Mouse (Mus musculus) neural tube, embryonic 11.5 days (tissue): ENCODE results near the gene St6galnac4. TPM values are rescaled to one million over a fixed set of nuclear protein-coding genes. Genes with fewer than 3 reads are reported as not detected.

Experiments used
- ATAC-seq: fragments of 200-750 bp; cut with Nextera tagmentation; 2 replicates; pipeline ENCODE4 v1.8.0; 2017; ENCODE audit warnings: moderate number of reproducible peaks, mild to moderate bottlenecking, moderate TSS enrichment, moderate library complexity; ENCODE audit not compliant: insufficient read depth, low FRiP score, low TSS enrichment
- DNase-seq: peaks from one replicate; pipeline ENCODE4 v3.0.0-alpha.2; 2015; ENCODE audit warnings: low spot score
- H3K27ac ChIP-seq: fragments of 300-500 bp; sonication (generic); 2 replicates; pipeline ENCODE4 v1.5.1; 2014; ENCODE audit warnings: low read depth, mild to moderate bottlenecking, low read length
- H3K27me3 ChIP-seq: fragments of 300-500 bp; sonication (generic); 2 replicates; pipeline ENCODE4 v1.6.1; 2014; ENCODE audit warnings: mild to moderate bottlenecking, low read length, mixed read lengths; ENCODE audit not compliant: control insufficient read depth, insufficient read depth
- H3K36me3 ChIP-seq: fragments of 300-500 bp; sonication (generic); 2 replicates; pipeline ENCODE4 v1.6.1; 2014; ENCODE audit warnings: mild to moderate bottlenecking, low read length, moderate library complexity, mixed read lengths; ENCODE audit not compliant: control insufficient read depth, insufficient read depth
- H3K4me1 ChIP-seq: fragments of 300-500 bp; sonication (generic); 2 replicates; pipeline ENCODE4 v1.6.1; 2014; ENCODE audit warnings: low read length, mixed read lengths; ENCODE audit not compliant: control insufficient read depth, insufficient read depth
- H3K4me2 ChIP-seq: fragments of 300-500 bp; sonication (generic); 2 replicates; pipeline ENCODE4 v1.6.1; 2014; ENCODE audit warnings: low read depth, mild to moderate bottlenecking, moderate library complexity
- H3K4me3 ChIP-seq: fragments of 300-500 bp; sonication (generic); 2 replicates; pipeline ENCODE4 v1.5.1; 2014; ENCODE audit warnings: low read depth, low read length
- H3K9ac ChIP-seq: fragments of 300-500 bp; sonication (generic); 2 replicates; pipeline ENCODE4 v1.6.1; 2014; ENCODE audit warnings: mild to moderate bottlenecking, low read length
- H3K9me3 ChIP-seq: fragments of 300-500 bp; sonication (generic); 2 replicates; pipeline ENCODE4 v1.6.1; 2016; ENCODE audit warnings: low read length; ENCODE audit not compliant: control insufficient read depth
- WGBS: fragments of 180-500 bp; shearing (Covaris S2); extraction: QIAGEN DNeasy Blood & Tissue Kit; methylation state at CpG from one replicate; pipeline ENCODE4 v1.1.7; 2014; 5-methylcytosine and 5-hydroxymethylcytosine counted together
- polyA plus RNA-seq: library from polyadenylated mRNA; unstranded; fragments of >200 nt; fragmentation: Nextera tagmentation; extraction: Ambion mirVana; gene quantifications from 2 replicates; pipeline ENCODE4 v1.2.1, GENCODE M21; 2014

The St6galnac4 gene
- polyA plus RNA-seq, 1 experiment from 2014 or later, result 20.9 TPM

DNA sequence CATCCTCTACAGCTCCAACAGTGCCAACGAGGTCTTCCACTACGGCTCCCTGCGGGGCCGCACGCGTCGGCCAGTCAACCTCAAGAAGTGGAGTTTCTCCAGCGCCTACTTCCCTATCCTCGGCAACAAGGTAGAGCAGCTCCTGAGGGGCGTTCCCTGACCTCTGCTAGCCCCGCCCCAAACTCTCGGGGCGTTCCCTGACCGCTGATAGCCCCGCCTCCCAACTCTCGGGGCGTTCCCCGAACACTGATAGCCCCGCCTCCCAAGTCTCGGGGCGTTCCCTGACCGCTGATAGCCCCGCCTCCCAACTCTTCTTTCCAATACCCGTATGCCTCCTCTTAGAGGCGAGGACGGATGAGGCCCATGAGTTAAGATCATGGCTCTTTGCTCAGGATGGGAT is 25.4 kb downstream of the St6galnac4 start:
- no peaks in the 10 kb centered on the region; the same call in 1 of the 2 replicates for H3K27me3 ChIP-seq
- DNase-seq, result no peak
- no peak for ATAC-seq
- no peaks in the 10 kb centered on the region; the same call in 1 of the 2 replicates for H3K36me3 ChIP-seq
- H3K9ac ChIP-seq, result no peak overlapping the region
- H3K4me1 ChIP-seq, result peaks cover 9% of the 10 kb centered on the region
- no peak overlapping the region for H3K4me3 ChIP-seq
- H3K27ac ChIP-seq, result no peak overlapping the region
- no peaks in the 10 kb centered on the region for H3K9me3 ChIP-seq
- H3K4me2 ChIP-seq, result no peak overlapping the region
- WGBS, result 61% methylated on average over 26 of the region's 26 CpGs

DNA sequence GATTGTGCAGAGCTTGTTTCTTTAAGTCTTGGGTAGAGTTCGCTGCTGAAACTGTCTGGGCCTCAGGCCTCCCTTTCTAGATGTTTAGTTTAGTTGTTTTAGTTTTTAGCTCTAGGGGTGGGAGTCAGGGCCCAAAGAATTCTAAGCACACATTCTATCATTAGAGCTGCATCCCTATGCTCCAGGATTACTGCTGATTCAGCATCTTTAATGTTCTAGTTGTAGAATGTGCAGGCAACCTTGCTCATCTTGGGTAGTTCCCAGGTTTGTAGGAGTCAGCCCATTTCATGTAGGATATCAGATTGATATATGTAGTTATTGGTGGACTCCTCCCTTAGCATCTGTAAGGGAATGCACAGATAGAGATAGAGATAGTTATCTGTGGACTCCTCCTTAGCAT is 30.2 kb downstream of the St6galnac4 start:
- DNase-seq (no peak), ATAC-seq (no peak)
- H3K36me3 ChIP-seq, result no peaks in the 10 kb centered on the region; the same call in 1 of the 2 replicates
- no peak overlapping the region for H3K27ac ChIP-seq
- H3K27me3 ChIP-seq, result no peaks in the 10 kb centered on the region
- H3K9ac ChIP-seq, result no peak overlapping the region
- no peaks in the 10 kb centered on the region for H3K9me3 ChIP-seq
- H3K4me2 ChIP-seq, result no peak overlapping the region
- peaks cover 14% of the 10 kb centered on the region for H3K4me1 ChIP-seq
- H3K4me3 ChIP-seq, result no peak overlapping the region
- WGBS, result 92% methylated on average over 1 of the region's 1 CpGs

DNA sequence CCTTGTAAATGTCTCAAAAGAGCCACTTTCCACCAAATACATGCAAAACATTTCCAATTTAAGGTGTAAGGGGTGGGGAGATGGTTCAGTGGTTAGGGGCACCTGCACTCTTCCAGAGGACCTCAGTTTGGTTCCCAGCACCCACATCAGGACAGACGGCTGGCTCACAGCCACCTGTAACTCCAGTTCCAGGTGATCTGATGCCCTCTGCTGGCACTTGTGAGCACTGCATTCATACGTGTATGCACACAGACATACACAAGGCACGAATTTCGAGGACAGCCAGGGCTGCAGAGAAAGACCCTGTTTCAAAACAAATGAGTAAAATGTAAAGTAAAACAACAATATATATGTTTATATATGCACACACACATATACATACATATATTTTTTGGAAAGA is 30.7 kb downstream of the St6galnac4 start:
- 93% methylated on average over 4 of the region's 4 CpGs for WGBS
- H3K36me3 ChIP-seq, result no peaks in the 10 kb centered on the region; the same call in 1 of the 2 replicates
- H3K9me3 ChIP-seq, result no peaks in the 10 kb centered on the region
- no peak overlapping the region for H3K27ac ChIP-seq
- no peak overlapping the region for H3K4me3 ChIP-seq
- no peak overlapping the region for H3K9ac ChIP-seq
- no peaks in the 10 kb centered on the region for H3K27me3 ChIP-seq
- ATAC-seq, result no peak
- H3K4me2 ChIP-seq, result no peak overlapping the region
- H3K4me1 ChIP-seq, result peaks cover 14% of the 10 kb centered on the region
- no peak for DNase-seq

DNA sequence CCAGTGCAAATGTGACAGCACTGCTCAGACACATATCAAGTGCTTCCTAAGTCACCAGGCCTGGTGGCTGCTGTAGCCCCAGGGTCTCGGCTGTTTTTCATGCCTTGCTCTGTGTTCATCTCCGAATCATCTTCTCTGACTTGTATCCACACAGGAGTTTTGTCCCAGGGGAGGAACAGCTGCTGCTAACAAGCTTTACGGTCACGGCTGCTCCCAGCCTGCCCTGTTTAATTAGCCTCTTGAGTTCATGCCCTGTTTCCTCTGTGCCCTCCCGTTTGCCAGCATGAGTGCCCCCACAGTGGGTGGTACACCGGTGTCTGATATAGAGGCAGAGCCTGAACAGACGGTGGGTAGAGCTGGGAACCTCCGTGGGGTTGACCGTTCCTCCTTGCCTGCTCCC is 31.2 kb downstream of the St6galnac4 start:
- no peak overlapping the region for H3K27ac ChIP-seq
- H3K4me2 ChIP-seq, result no peak overlapping the region
- H3K9me3 ChIP-seq, result no peaks in the 10 kb centered on the region
- DNase-seq, result no peak
- no peaks in the 10 kb centered on the region for H3K27me3 ChIP-seq
- no peak for ATAC-seq
- 72% methylated on average over 9 of the region's 9 CpGs for WGBS
- H3K9ac ChIP-seq, result no peak overlapping the region
- H3K4me1 ChIP-seq, result peaks cover 14% of the 10 kb centered on the region
- no peak overlapping the region for H3K4me3 ChIP-seq
- no peaks in the 10 kb centered on the region; the same call in 1 of the 2 replicates for H3K36me3 ChIP-seq

DNA sequence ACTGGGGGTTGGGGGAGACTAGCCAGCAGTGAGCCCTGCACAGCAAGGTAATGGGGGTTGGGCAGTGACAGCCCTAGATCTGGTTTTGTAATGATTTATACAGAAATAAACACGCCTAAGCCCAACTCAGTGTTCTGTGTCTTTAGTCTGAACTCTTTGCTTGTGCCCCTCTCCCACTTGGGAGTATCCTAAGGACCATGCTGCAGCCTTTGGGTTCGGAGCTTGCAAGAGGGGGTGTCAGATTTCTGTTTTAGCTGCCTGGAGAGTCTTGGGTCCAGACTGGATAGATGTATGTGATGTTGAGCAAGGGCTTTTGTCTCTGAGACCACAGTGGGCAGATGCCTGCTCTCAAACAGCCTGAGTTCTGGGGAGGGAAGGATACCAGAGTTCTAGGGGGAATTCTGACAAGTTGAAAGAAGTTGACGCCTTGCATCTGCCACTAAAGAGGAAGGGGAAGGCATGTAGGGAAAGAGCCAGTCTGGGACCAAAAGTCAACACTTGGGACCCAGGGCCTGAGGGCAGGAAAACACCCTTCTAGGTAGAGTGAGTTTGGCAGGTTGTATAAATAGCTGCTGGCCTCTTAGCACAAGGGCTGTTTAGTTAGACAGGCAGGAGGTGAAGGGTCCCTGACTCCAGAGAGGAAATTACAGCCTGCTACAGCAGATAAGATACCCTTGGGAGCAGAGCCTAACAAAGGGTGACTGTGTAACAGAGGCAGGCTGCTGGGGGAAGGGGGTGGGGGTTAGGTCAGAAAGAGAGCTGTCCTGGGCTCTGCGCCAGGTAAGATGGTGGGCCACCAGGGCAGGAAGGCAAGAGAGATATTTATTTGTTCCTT is 34.0 kb downstream of the St6galnac4 start:
- H3K36me3 ChIP-seq, result no peaks in the 10 kb centered on the region
- 40% methylated on average over 4 of the region's 4 CpGs for WGBS
- H3K27ac ChIP-seq, result peak overlapping the region; percentile 63
- no peaks in the 10 kb centered on the region for H3K9me3 ChIP-seq
- DNase-seq (peak; percentile 49), ATAC-seq (no peak)
- peak overlapping the region; percentile 15; the same call in 1 of the 2 replicates for H3K9ac ChIP-seq
- H3K4me2 ChIP-seq, result no peak overlapping the region
- peaks cover 30% of the 10 kb centered on the region for H3K4me1 ChIP-seq
- no peak overlapping the region for H3K4me3 ChIP-seq
- no peaks in the 10 kb centered on the region for H3K27me3 ChIP-seq

DNA sequence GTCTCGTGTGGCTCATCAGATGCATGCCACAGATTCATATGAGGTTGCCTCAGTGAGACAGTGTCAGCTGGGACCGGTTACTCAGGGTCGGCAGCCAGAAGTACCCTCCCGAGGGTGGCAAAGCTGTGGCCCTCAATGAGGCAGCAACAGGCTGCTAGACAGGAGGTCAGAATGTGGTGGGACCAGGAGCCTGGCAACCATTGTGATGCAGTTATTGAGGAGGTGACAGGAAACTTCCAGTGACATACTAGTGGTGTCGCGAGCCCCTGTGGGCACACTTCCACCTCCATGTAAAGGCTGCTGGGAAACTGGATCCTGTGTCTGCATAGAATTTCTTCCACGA is 34.6 kb downstream of the St6galnac4 start, which contains the start of gene Ak1:
TSS of gene Ak1 (plus strand) at position 242 of the 343 bp plus-strand sequence.
- 38% methylated on average over 7 of the region's 7 CpGs for WGBS
- Histone ChIP-seq H3K27me3 (no peaks in the 10 kb centered on the region), H3K27ac (peak within 1 kb of the TSS; percentile 63), H3K4me3 (no peak within 1 kb of the TSS), H3K4me1 (peaks cover 33% of the 10 kb centered on the region), H3K36me3 (no peaks in the 10 kb centered on the region), H3K9me3 (no peaks in the 10 kb centered on the region), H3K4me2 (no peak within 1 kb of the TSS), H3K9ac (peak within 1 kb of the TSS; percentile 15; the same call in 1 of the 2 replicates)
- DNase-seq (no peak), ATAC-seq (no peak)

DNA sequence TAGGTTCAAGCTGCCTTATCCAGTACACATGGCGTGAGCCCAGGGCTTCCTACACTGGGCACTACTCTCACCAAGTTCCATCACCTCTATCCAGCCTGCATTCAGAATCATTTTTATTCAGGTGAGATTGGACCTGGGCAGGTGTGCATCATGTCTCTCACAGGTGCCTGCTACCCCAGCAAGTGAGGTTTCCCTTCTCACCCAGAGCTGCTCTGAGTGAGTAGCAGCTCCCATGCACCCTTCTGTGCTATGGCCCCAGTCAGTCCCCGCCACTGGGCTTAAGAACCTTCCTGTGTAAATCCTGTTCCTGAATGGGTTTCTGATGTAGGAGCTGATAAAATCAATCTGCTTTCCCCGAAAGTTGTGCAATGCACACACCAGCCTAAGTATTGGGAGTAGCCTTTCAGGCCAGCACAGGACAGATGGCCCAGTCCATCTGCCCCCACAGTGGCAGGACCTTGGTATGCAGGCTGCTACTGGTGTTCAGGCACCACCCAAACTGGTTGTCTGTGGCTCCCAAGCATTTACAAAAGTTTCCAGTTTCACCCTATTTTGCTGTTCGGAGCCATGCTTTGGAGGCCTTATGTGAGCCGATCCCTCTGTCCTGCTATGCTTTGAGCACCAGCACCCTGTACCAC is 37.3 kb downstream of the St6galnac4 start:
- H3K27ac ChIP-seq, result no peak overlapping the region

DNA sequence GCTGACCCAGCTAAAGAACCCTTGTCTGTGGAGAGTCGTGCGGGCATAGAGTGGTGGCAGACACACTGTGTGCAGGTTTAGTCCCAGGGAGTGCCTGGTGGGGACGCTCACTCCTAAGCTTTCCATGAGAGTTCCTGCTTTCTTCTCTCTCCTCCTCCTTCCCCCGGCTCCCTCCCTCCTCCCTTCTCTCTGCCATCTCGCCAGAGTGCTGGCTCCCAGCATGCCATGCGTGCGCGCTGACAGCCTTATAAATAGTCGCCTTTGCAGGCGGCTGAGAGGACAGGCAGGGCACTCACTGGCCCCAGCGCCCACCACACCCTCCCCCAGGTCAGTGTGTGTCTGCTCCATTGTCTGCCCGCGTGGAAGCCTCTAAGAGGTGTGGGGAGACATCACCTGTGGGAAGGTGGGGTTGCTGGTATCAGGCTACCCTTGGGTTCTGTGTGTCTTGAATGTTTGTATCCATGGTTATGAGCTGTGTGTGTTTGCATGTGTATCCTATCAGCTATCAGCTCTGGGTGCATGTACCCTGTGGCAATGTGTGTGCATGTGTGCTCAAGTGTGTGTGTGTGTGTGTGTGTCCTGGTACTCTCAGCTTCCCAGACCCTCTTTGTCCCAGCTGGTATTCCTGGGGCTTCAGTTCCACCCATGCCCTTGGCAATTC is 38.4 kb downstream of the St6galnac4 start:
- DNase-seq, result peak; percentile 84
- Histone ChIP-seq H3K4me1 (peaks cover 40% of the 10 kb centered on the region), H3K4me3 (peak overlapping the region; percentile 6; the same call in 1 of the 2 replicates), H3K27me3 (no peaks in the 10 kb centered on the region), H3K36me3 (no peaks in the 10 kb centered on the region), H3K9me3 (no peaks in the 10 kb centered on the region), H3K27ac (peak overlapping the region; percentile 58), H3K4me2 (peak overlapping the region; percentile 40), H3K9ac (peak overlapping the region; percentile 44)
- ATAC-seq, result peak; percentile 58
- 2% methylated on average over 13 of the region's 13 CpGs for WGBS

More for the DNA sequence above, 37.3 kb downstream of the St6galnac4 start:
- 82% methylated on average over 5 of the region's 5 CpGs for WGBS
- Histone ChIP-seq H3K4me3 (no peak overlapping the region), H3K36me3 (no peaks in the 10 kb centered on the region), H3K9me3 (no peaks in the 10 kb centered on the region), H3K4me1 (peaks cover 42% of the 10 kb centered on the region), H3K9ac (no peak overlapping the region; the same call in 1 of the 2 replicates), H3K27me3 (no peaks in the 10 kb centered on the region), H3K4me2 (no peak overlapping the region)
- no peak for DNase-seq
- no peak for ATAC-seq
